Mouse (Mus musculus) erythroblast, embryonic 14.5 days (primary cell): ENCODE results near the gene Smg6. TPM values are rescaled to one million over a fixed set of nuclear protein-coding genes. Genes with fewer than 3 reads are reported as not detected.
"Not testable (repeated sequence)": the region's sequence is repeated elsewhere in the genome, so short reads cannot be mapped to it uniquely, and the experiment has no call there.

Source experiments
- H3K27me3 ChIP-seq: 2 replicates; pipeline ENCODE4 v1.6.1; 2012; ENCODE audit warnings: inconsistent platforms; ENCODE audit not compliant: control insufficient read depth
- H3K36me3 ChIP-seq: 2 replicates; pipeline ENCODE4 v1.6.1; 2012; ENCODE audit warnings: mild to moderate bottlenecking, inconsistent platforms; ENCODE audit not compliant: control insufficient read depth
- H3K4me1 ChIP-seq: 2 replicates; pipeline ENCODE4 v1.6.1; 2012; ENCODE audit warnings: inconsistent platforms; ENCODE audit not compliant: control insufficient read depth
- H3K4me3 ChIP-seq: replicated peaks from 2 replicates; pipeline ENCODE3; 2012; ENCODE audit warnings: moderate library complexity, mild to moderate bottlenecking, inconsistent platforms
- H3K9me3 ChIP-seq: 2 replicates; pipeline ENCODE4 v1.6.1; 2012; ENCODE audit warnings: low read length, inconsistent platforms, mixed read lengths; ENCODE audit not compliant: control insufficient read depth
- GATA1 ChIP-seq: IDR thresholded peaks from 2 replicates; pipeline ENCODE4 v1.6.1; 2012; ENCODE audit warnings: low read length, inconsistent platforms, mixed read lengths
- TAL1 ChIP-seq: IDR thresholded peaks from 3 replicates; pipeline ENCODE4 v1.6.1; 2012; ENCODE audit warnings: low read length, inconsistent platforms, mixed read lengths
- polyA plus RNA-seq: library from polyadenylated mRNA; stranded (reverse); fragments of >175 nt; gene quantifications from 2 replicates; pipeline ENCODE4 v1.2.3, GENCODE M21; 2012

The Smg6 gene
- polyA plus RNA-seq, 1 experiment = 3.1 TPM

DNA sequence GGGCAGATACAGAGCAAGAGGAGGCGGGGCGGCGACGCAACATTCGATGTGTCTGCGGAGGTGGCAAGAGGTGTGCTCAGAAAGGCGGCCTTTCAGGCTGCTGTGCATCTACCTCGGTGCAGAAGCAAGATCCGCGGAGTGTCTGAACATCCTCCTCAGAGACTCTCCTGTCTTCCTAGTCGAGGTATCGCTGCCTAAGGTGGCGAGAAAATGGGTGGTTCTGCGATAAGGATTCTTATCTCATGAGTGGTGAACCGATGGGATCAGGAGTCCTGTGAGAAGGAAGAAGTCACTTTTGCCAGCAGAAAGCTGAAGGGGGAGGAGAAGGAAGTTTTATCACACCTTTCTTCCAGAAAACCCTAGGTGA is 248.2 kb downstream of the Smg6 start:
- peak overlapping the region; percentile 67 for H3K4me3 ChIP-seq
- TF ChIP-seq GATA1 = no peak
- TF ChIP-seq TAL1 = no peak
- H3K27me3 ChIP-seq = peaks cover 72% of the 10 kb centered on the region
- peaks cover 15% of the 10 kb centered on the region for H3K36me3 ChIP-seq
- peaks cover 23% of the 10 kb centered on the region for H3K9me3 ChIP-seq
- H3K4me1 ChIP-seq = peaks cover 51% of the 10 kb centered on the region

DNA sequence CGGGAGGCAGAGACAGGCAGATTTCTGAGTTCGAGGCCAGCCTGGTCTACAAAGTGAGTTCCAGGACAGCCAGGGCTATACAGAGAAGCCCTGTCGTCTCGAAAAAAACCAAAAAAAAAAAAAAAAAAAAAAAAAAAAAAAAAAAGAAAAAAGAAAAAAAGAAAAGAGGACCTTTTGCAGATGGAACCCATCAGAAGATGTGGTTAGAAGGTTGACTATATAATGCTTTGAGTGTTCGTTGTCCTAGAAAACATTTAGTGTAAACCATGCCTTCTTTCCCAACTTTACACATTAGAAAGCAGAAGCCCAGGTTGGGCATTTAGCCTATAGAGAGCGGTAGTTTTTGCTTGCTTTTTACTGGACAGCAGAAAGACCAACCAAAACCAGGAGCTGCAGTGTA is 249.0 kb downstream of the Smg6 start:
- H3K4me3 ChIP-seq = not testable (repeated sequence)
- Histone ChIP-seq H3K9me3 (peaks cover 21% of the 10 kb centered on the region), H3K4me1 (peaks cover 47% of the 10 kb centered on the region), H3K27me3 (peaks cover 64% of the 10 kb centered on the region), H3K36me3 (peaks cover 15% of the 10 kb centered on the region)

DNA sequence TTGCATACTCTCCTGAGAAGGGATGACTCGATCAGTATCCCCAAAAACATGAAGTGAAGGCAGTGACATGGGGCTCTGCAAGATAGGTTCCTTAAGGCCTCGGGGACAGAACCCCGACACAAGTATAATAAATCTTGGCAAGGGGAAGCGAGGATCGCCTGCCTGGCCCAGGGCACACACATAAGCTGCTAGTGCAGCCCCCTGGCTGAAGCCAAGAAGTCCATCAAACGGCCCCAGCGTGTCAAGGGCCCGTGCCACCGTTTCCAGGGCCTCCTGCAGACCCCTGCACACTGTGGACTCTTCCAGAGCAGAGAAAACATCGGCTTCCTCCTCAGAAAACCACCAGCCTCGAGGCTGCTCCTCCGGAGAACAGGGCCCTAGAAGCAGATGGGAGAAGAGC is 252.4 kb downstream of the Smg6 start:
- Histone ChIP-seq H3K9me3 (peaks cover 8% of the 10 kb centered on the region), H3K27me3 (peaks cover 30% of the 10 kb centered on the region), H3K36me3 (peaks cover 43% of the 10 kb centered on the region), H3K4me1 (peaks cover 27% of the 10 kb centered on the region), H3K4me3 (peak overlapping the region; percentile 77)
- TF ChIP-seq TAL1 (no peak), GATA1 (no peak)

DNA sequence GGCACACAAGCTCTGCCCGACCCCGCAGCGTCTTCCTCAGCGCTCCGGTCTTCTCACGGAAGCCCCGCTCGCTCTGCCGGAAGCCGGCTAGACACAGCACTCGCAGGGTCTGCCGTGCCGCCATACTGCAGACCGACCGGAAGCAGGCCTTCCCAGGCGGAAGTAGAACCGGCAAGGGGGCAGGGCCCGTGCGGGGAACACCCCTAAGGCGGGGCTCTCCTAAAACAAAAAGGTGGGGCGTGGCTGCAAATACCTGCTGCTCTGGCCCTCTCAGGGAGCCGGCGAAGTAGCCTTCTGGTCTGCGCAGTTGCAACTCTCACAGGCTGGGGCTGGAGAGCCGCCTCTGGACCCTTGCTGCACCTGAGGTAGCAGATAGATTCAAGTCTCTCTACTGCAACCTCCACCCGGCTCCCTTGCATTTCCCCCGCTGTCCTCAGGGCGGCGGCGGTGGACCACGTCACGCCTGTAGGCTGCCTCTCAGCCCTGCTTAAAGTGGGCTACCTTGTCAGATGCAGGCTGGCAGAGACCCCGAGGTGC is 253.1 kb downstream of the Smg6 start, which contains the start of gene Ovca2:
Gene Ovca2, minus strand, starts transcription at position 164 of the 537 bp plus-strand sequence.
- H3K4me3 ChIP-seq = peak within 1 kb of the TSS; percentile 77
- H3K9me3 ChIP-seq = peaks cover under 1% of the 10 kb centered on the region
- H3K4me1 ChIP-seq = peaks cover 19% of the 10 kb centered on the region
- peaks cover 50% of the 10 kb centered on the region for H3K36me3 ChIP-seq
- TF ChIP-seq GATA1 = no peak
- TF ChIP-seq TAL1 = no peak
- H3K27me3 ChIP-seq = peaks cover 22% of the 10 kb centered on the region

DNA sequence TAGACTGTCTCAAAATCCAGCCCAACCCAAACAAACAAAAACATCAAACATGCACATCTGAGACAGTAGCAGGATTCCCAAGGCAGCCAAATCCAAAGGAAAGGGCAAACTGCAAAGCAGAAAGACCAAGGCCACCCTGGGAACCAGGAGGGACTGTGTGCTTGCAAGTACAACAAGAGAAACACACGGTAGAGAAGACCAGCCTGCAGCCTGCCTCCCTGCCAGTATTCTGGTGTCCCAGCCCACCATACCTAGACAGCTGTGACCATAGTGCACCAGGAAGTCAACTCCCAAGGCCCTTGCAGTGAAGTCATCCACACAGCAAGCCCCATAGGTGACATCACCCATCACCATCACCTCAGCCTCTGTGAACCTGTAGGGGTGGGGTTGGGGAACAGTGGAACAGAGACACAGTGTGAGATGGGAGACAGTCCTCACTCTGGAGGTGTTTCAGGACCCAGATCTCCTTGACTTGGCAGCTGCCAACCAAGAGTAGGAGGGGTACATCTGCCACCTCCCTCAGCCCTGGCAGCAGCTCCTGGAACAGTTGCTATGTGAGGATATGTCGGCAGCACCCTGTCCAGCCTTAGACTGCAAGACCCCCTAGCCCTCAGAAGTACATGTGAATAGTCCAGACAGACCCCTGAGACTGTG is 258.4 kb downstream of the Smg6 start:
- TF ChIP-seq TAL1 (no peak), GATA1 (no peak)
- Histone ChIP-seq H3K9me3 (no peaks in the 10 kb centered on the region), H3K4me1 (peaks cover 7% of the 10 kb centered on the region), H3K27me3 (no peaks in the 10 kb centered on the region), H3K4me3 (no peak overlapping the region), H3K36me3 (peaks cover 51% of the 10 kb centered on the region)

DNA sequence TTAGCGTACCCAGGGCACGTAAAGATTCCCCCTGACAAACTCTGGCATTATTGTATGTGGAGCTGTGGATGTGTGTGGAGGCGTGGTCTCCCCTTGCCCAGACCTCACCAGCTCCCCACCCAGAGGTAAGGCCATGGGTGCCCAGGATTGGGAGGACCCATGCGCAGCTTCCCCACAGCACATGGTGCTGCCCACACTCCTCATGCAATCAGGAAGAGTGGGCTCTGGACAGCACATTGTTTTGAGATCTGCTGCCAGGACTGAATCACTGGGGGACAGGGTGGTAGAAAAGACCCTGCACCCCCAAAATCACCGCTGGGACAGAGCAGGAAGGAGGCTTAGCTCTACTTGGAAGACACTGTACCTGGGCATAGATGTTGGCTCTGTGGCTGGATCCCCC is 258.9 kb downstream of the Smg6 start:
- Histone ChIP-seq H3K4me1 (peaks cover 11% of the 10 kb centered on the region), H3K9me3 (no peaks in the 10 kb centered on the region), H3K27me3 (no peaks in the 10 kb centered on the region), H3K4me3 (no peak overlapping the region), H3K36me3 (peaks cover 51% of the 10 kb centered on the region)
- TF ChIP-seq GATA1 (no peak), TAL1 (no peak)

DNA sequence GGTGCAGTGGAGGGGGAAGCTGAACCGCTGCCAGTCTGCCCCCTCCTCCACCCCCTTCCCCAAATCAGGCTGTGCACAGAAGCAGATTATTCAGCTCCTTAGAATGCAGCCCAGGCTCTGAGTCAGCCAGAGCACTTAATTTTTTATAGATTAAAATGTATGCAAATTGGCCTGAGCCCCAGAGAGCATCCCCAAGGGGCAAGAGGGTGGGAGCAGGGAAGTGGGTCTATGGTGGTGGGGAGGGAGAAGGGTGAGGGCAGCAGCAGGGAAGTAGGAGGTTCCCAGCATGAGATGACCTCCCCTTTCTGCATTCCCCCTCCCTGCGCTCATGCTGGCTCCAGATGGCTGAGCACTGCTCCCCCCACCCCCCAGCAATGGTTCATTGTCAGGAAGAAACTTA is 259.4 kb downstream of the Smg6 start:
- TF ChIP-seq GATA1 = no peak
- no peak for TF ChIP-seq TAL1
- Histone ChIP-seq H3K4me1 (peaks cover 15% of the 10 kb centered on the region), H3K36me3 (peaks cover 51% of the 10 kb centered on the region), H3K9me3 (no peaks in the 10 kb centered on the region), H3K4me3 (no peak overlapping the region), H3K27me3 (no peaks in the 10 kb centered on the region)

DNA sequence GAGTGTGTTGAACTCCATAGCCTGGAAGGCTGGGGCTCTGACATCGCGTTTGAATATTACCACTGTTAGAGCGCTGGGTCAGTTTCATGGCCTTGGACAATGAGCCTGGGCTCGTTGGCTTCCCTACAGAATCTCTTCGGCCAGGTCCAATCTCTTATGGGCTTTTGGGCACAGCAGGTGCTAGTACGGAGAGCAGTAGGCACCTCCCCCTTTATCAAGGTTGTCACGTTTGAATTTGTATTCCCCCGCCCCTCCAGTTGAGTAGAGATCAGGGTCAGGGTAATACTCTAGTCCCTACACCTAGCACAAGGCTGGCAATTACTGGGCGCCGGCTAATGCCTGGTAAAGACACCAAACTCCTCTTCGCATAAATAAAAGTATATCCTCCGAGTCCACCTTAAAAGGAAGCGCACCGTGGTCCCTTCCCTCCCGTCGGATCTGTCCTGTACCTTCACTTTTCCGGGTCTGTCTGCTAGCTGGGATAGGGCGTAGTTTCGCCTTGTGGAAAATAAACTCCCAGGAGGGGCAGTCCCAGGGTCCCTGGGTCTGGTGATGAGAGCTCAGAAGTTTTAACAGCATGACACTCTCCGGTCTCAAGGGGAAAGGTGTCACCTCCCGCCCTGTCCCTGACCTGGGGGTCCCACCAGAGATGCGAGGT is 264.2 kb downstream of the Smg6 start:
- H3K36me3 ChIP-seq = peaks cover 5% of the 10 kb centered on the region
- H3K4me1 ChIP-seq = peaks cover 48% of the 10 kb centered on the region
- H3K27me3 ChIP-seq = peaks cover 44% of the 10 kb centered on the region
- TF ChIP-seq TAL1 (no peak), GATA1 (no peak)
- H3K9me3 ChIP-seq = peaks cover 14% of the 10 kb centered on the region; the same call in 1 of the 2 replicates
- H3K4me3 ChIP-seq = peak overlapping the region; percentile 85

DNA sequence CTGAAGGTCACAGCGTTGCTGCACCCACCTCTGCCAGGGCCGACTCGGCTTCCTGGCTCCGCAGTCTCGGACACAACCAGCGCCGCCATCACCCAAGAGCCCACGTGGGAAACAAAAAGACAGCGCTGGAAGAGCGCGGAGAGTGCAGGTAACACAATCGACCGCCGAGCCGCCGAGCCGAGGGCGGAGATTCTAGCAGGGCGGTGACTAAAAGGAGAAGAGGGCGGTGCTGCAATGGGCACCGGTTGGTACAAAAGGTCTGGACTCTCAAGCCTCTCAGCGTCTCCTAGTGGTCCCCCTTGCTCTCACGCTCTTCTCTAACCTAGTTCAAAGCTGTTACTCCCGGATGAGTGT is 264.7 kb downstream of the Smg6 start:
- Histone ChIP-seq H3K4me1 (peaks cover 50% of the 10 kb centered on the region), H3K9me3 (peaks cover 18% of the 10 kb centered on the region; the same call in 1 of the 2 replicates), H3K4me3 (peak overlapping the region; percentile 85), H3K27me3 (peaks cover 49% of the 10 kb centered on the region), H3K36me3 (peaks cover under 1% of the 10 kb centered on the region)
- no peak for TF ChIP-seq GATA1
- no peak for TF ChIP-seq TAL1
